In the genomic region with DNA sequence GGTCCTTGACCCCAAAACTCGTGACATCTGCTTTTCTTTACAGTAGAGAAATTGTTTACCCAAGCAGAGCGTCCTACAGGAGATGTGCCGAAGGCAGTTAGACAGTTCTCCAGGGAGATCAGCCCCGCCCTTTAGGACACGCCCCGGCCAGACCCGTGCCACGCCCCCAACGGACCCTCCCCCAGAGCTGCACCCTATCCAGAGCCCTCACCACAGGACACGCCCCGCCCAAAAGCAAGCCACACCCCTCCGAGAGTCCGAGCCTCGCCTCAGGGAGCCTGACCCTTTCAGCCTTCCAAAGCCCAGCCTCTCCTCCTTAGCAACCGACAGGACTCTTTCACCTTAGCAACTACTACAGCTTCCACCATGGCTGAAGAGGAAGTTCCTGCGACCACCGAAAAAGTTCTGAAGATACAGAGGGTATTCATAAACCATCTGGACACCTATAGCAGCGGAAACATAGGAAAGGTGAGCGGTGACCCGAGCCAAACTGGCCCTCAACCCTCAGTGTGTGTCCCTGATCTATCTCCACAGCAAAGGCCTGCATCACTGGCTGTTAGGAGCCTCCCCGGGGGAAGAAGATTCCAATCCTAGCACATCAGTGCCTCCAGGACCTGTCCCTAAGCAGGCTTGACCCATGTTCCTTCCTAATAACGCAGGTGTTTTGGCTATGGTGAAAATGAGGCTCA, we compare ENCODE assay signal across 8 mouse cellular contexts. TPM values are rescaled to one million over a fixed set of nuclear protein-coding genes. Genes with fewer than 3 reads are reported as not detected.
DNase-seq lines count a peak whose midpoint lies in the region; ATAC-seq lines count a peak whose summit lies in the region.

A gene (plus strand): TSS at position 178 of the 689 bp plus-strand sequence.

- ATAC-seq in intestine, embryonic 14.5 days (replicated peaks; ENCODE audit: low FRiP score, low TSS enrichment, low read depth) = peak; percentile 91
- ATAC-seq in liver, embryonic 15.5 days (ENCODE audit: insufficient read depth) = peak; percentile 96
- peak; percentile 44; the same call in 1 of the 2 replicates for ATAC-seq in neural tube, embryonic 14.5 days (ENCODE audit: low read depth)

- peak; percentile 19 to 27 for DNase-seq in cerebellum, postnatal 4 days (ENCODE audit: low spot score in 2 of 2)
- no peak for DNase-seq in cerebellum, adult 8-10 months
- DNase-seq in c-Kit-positive CD71-negative TER-119-negative erythroid progenitor cells, embryonic 14.5 days (ENCODE audit: low read depth) = peak; percentile 79
- peak; percentile 73 for DNase-seq in gastrocnemius, postnatal 25 days
- peak; percentile 88 for DNase-seq in intestine, embryonic 14.5 days (ENCODE audit: low spot score)
- peak; percentile 78 for DNase-seq in thymus, postnatal 4 days

- H3K4me1 ChIP-seq in intestine, embryonic 14.5 days (replicated peaks; ENCODE audit: control insufficient read depth, insufficient read depth, low read length) = no peaks in the 10 kb centered on the region
- peaks cover 14% of the 10 kb centered on the region for H3K4me1 ChIP-seq in liver, embryonic 15.5 days (replicated peaks)
- no peaks in the 10 kb centered on the region for H3K4me1 ChIP-seq in neural tube, embryonic 14.5 days (ENCODE audit: control insufficient read depth, insufficient read depth, low read length)

- H3K27ac ChIP-seq in intestine, embryonic 14.5 days (ENCODE audit: low read depth) = no peak within 1 kb of the TSS
- no peak within 1 kb of the TSS for H3K27ac ChIP-seq in liver, embryonic 15.5 days (replicated peaks)
- no peak within 1 kb of the TSS for H3K27ac ChIP-seq in neural tube, embryonic 14.5 days (ENCODE audit: low read depth, low read length)

- H3K36me3 ChIP-seq in intestine, embryonic 14.5 days (ENCODE audit: control insufficient read depth, insufficient read depth, low read length) = peaks cover 12% of the 10 kb centered on the region
- 0 out of 2 replicates have a peak, but pooled peaks cover 4% of the 10 kb centered on the region for H3K36me3 ChIP-seq in liver, embryonic 15.5 days (replicated peaks)
- no peaks in the 10 kb centered on the region; the same call in none of the 2 replicates for H3K36me3 ChIP-seq in neural tube, embryonic 14.5 days (ENCODE audit: control insufficient read depth, insufficient read depth, low read length)

- no peaks in the 10 kb centered on the region for H3K9me3 ChIP-seq in intestine, embryonic 14.5 days (ENCODE audit: control insufficient read depth, low read length)
- H3K9me3 ChIP-seq in liver, embryonic 15.5 days (replicated peaks) = no peaks in the 10 kb centered on the region
- no peaks in the 10 kb centered on the region for H3K9me3 ChIP-seq in neural tube, embryonic 14.5 days (ENCODE audit: control insufficient read depth, low read length)

- WGBS in intestine, embryonic 14.5 days = 12% methylated on average over 22 of the region's 22 CpGs
- 11% methylated on average over 22 of the region's 22 CpGs for WGBS in liver, embryonic 15.5 days (ENCODE audit: insufficient replicate concordance)
- WGBS in neural tube, embryonic 14.5 days = 11% methylated on average over 22 of the region's 22 CpGs

- no peak within 1 kb of the TSS for H3K4me3 ChIP-seq in intestine, embryonic 14.5 days (ENCODE audit: low read depth, low read length)
- H3K4me3 ChIP-seq in liver, embryonic 15.5 days (replicated peaks) = 0 out of 2 replicates have a peak within 1 kb of the TSS, but pooled peaks have one; percentile 19
- no peak within 1 kb of the TSS for H3K4me3 ChIP-seq in neural tube, embryonic 14.5 days (ENCODE audit: low read depth, low read length)

- H3K9ac ChIP-seq in intestine, embryonic 14.5 days (ENCODE audit: low read length) = no peak within 1 kb of the TSS
- H3K9ac ChIP-seq in liver, embryonic 15.5 days = no peak within 1 kb of the TSS; the same call in 1 of the 2 replicates
- H3K9ac ChIP-seq in neural tube, embryonic 14.5 days (replicated peaks; ENCODE audit: low read depth, low read length) = no peak within 1 kb of the TSS

- H3K27me3 ChIP-seq in intestine, embryonic 14.5 days (replicated peaks; ENCODE audit: control insufficient read depth, insufficient read depth, low read length) = no peaks in the 10 kb centered on the region
- H3K27me3 ChIP-seq in liver, embryonic 15.5 days = peaks cover 7% of the 10 kb centered on the region; the same call in 1 of the 2 replicates
- H3K27me3 ChIP-seq in neural tube, embryonic 14.5 days (ENCODE audit: control insufficient read depth, insufficient read depth, low read length) = no peaks in the 10 kb centered on the region

- peak within 1 kb of the TSS; percentile 43 for H3K4me2 ChIP-seq in intestine, embryonic 14.5 days (ENCODE audit: low read length)
- H3K4me2 ChIP-seq in liver, embryonic 15.5 days = peak within 1 kb of the TSS; percentile 66
- H3K4me2 ChIP-seq in neural tube, embryonic 14.5 days (ENCODE audit: low read depth, low read length) = peak within 1 kb of the TSS; percentile 8; the same call in 1 of the 2 replicates

RNA-seq across cellular contexts. Expression of the gene that starts here (rescaled TPM):
- not detected for total RNA-seq in gastrocnemius, postnatal 25 days (2021)
- 0.37 and 0.38 TPM in 2 replicates for polyA plus RNA-seq in intestine, embryonic 14.5 days (2014; fragmentation: Nextera tagmentation; extraction: Ambion mirVana)
- 0.09 and 0.13 TPM in 2 replicates for polyA plus RNA-seq in liver, embryonic 15.5 days (2015; fragmentation: Nextera tagmentation; extraction: Ambion mirVana)
- 1.0 and 1.1 TPM in 2 replicates for polyA plus RNA-seq in neural tube, embryonic 14.5 days (2014; fragmentation: Nextera tagmentation; extraction: Ambion mirVana)

Comparison
In these comparisons a context has a peak if more than half of its experiments do, and no peak if none do; other contexts are left out.
1. Peak in DNase-seq in gastrocnemius, postnatal 25 days; RNA of the gene not detected or under 1 TPM.
2. Peak in DNase-seq, ATAC-seq and H3K4me2 ChIP-seq in intestine, embryonic 14.5 days; RNA of the gene not detected or under 1 TPM.
3. Peak in ATAC-seq, H3K4me3 ChIP-seq and H3K4me2 ChIP-seq in liver, embryonic 15.5 days; RNA of the gene not detected or under 1 TPM.
4. ATAC-seq: peak in every context shown above with its lines; median percentile 96 in liver, embryonic 15.5 days; 91 in intestine, embryonic 14.5 days; 44 in neural tube, embryonic 14.5 days.
5. H3K4me2 ChIP-seq: peak in every context shown above with its lines; median percentile 66 in liver, embryonic 15.5 days; 43 in intestine, embryonic 14.5 days; 8 in neural tube, embryonic 14.5 days.